Mouse (Mus musculus) C2C12 (cell line): ENCODE measurements around the gene Cfl1. TPM values are rescaled to one million over a fixed set of nuclear protein-coding genes. Genes with fewer than 3 reads are reported as not detected.

Source experiments
- H3K27me3 ChIP-seq: one replicate; pipeline ENCODE4 v1.6.1; 2011; ENCODE audit not compliant: control insufficient read depth, insufficient read depth, insufficient read length
- H3K36me3 ChIP-seq: one replicate; pipeline ENCODE4 v1.6.1; 2011; ENCODE audit not compliant: control insufficient read depth, insufficient read depth
- H3K4me3 ChIP-seq: one replicate; pipeline ENCODE4 v1.5.1; 2011; ENCODE audit warnings: mild to moderate bottlenecking, control low read depth; ENCODE audit not compliant: poor library complexity, insufficient read depth, severe bottlenecking
- H3K79me2 ChIP-seq: one replicate; pipeline ENCODE4 v1.6.1; 2011; ENCODE audit not compliant: control insufficient read depth, insufficient read depth
- H3K79me3 ChIP-seq: one replicate; pipeline ENCODE4 v1.6.1; 2011; ENCODE audit warnings: low read depth, control low read depth
- H3ac ChIP-seq: one replicate; pipeline ENCODE3; 2011; ENCODE audit warnings: low read depth; ENCODE audit not compliant: control insufficient read depth, insufficient read length
- CEBPB ChIP-seq: IDR thresholded peaks from one replicate; pipeline ENCODE4 v1.6.1; 2011; ENCODE audit warnings: low read depth, mild to moderate bottlenecking, control low read depth, moderate library complexity
- CTCF ChIP-seq: IDR thresholded peaks from one replicate; pipeline ENCODE4 v1.5.1; 2011; ENCODE audit not compliant: control insufficient read depth, insufficient read depth, insufficient read length
- FOSL1 ChIP-seq: IDR thresholded peaks from one replicate; pipeline ENCODE4 v1.8.0; 2011; ENCODE audit warnings: mild to moderate bottlenecking, low read length; ENCODE audit not compliant: poor library complexity, insufficient read depth, severe bottlenecking
- MAX ChIP-seq: IDR thresholded peaks from one replicate; pipeline ENCODE4 v1.6.1; 2011; ENCODE audit warnings: mild to moderate bottlenecking, control low read depth
- MYOD1 ChIP-seq: IDR thresholded peaks from one replicate; pipeline ENCODE4 v1.6.1; 2011; ENCODE audit warnings: low read depth; ENCODE audit not compliant: control insufficient read depth, insufficient read length
- MYOG ChIP-seq: IDR thresholded peaks from one replicate; pipeline ENCODE4 v1.6.1; 2011; ENCODE audit not compliant: control insufficient read depth, insufficient read length; ENCODE audit errors: extremely low read depth
- USF1 ChIP-seq: IDR thresholded peaks from one replicate; pipeline ENCODE4 v1.6.1; 2011; ENCODE audit warnings: low read depth, mild to moderate bottlenecking, control low read depth, moderate library complexity
- polyA plus RNA-seq: library from polyadenylated mRNA; unstranded; fragments of >200 nt; fragmentation: generic; extraction: Trizol; gene quantifications from one replicate; pipeline ENCODE4 v1.2.1, GENCODE M21; 2012; ENCODE audit warnings: missing spikeins

The Cfl1 gene
- polyA plus RNA-seq, 1 experiment = 2,315 TPM

GRCm38 (mm10) chr19:5471846-5472245, 18.4 kb upstream of the Cfl1 start:
- Histone ChIP-seq H3K36me3 (peaks cover 11% of the 10 kb centered on the region), H3K79me3 (peaks cover 18% of the 10 kb centered on the region), H3K79me2 (peaks cover 27% of the 10 kb centered on the region), H3K4me3 (no peak overlapping the region), H3ac (no peak overlapping the region), H3K27me3 (no peaks in the 10 kb centered on the region)
- TF ChIP-seq FOSL1 (no peak), MYOG (no peak), CEBPB (no peak), CTCF (no peak), USF1 (no peak), MYOD1 (no peak)

- peaks cover 37% of the 10 kb centered on the region for H3K79me2 ChIP-seq
- H3ac ChIP-seq = no peak overlapping the region
- peaks cover 17% of the 10 kb centered on the region for H3K36me3 ChIP-seq
- TF ChIP-seq MAX (peak; percentile 37), CTCF (no peak), USF1 (no peak), MYOD1 (no peak)
- H3K79me3 ChIP-seq = peaks cover 22% of the 10 kb centered on the region
- H3K27me3 ChIP-seq = no peaks in the 10 kb centered on the region
- peak overlapping the region; percentile 7 for H3K4me3 ChIP-seq
These were observed 17.4 kb upstream of the Cfl1 start for GRCm38 (mm10) chr19:5472857-5473256.

- Histone ChIP-seq H3K36me3 (peaks cover 26% of the 10 kb centered on the region), H3K79me3 (peaks cover 25% of the 10 kb centered on the region), H3K79me2 (peaks cover 45% of the 10 kb centered on the region), H3ac (peak within 1 kb of the TSS; percentile 78), H3K27me3 (no peaks in the 10 kb centered on the region), H3K4me3 (peak within 1 kb of the TSS; percentile 75)
- no peak for TF ChIP-seq CEBPB
- peak; percentile 69 for TF ChIP-seq MAX
- no peak for TF ChIP-seq USF1
- no peak for TF ChIP-seq MYOG
- TF ChIP-seq FOSL1 = no peak
- no peak for TF ChIP-seq MYOD1
These were observed 16.5 kb upstream of the Cfl1 start, which contains the start of gene Efemp2 for GRCm38 (mm10) chr19:5473720-5474119. Efemp2 (plus strand) TSS chr19:5473954.

GRCm38 (mm10) chr19:5474281-5475068, 15.8 kb upstream of the Cfl1 start:
- Histone ChIP-seq H3K27me3 (no peaks in the 10 kb centered on the region), H3ac (peak overlapping the region; percentile 56), H3K79me2 (peaks cover 49% of the 10 kb centered on the region), H3K79me3 (peaks cover 25% of the 10 kb centered on the region), H3K36me3 (peaks cover 34% of the 10 kb centered on the region), H3K4me3 (peak overlapping the region; percentile 75)
- TF ChIP-seq CTCF (peak; percentile 5), MAX (no peak), CEBPB (no peak), MYOG (no peak)

- TF ChIP-seq MYOG (no peak), USF1 (no peak), MYOD1 (no peak)
- H3K79me2 ChIP-seq = peaks cover 49% of the 10 kb centered on the region
- H3K4me3 ChIP-seq = peak overlapping the region; percentile 75
- no peaks in the 10 kb centered on the region for H3K27me3 ChIP-seq
- H3K79me3 ChIP-seq = peaks cover 25% of the 10 kb centered on the region
- H3ac ChIP-seq = peak overlapping the region; percentile 56
- peaks cover 39% of the 10 kb centered on the region for H3K36me3 ChIP-seq
These were observed 15.1 kb upstream of the Cfl1 start for GRCm38 (mm10) chr19:5475069-5475714.

- Histone ChIP-seq H3K79me3 (peaks cover 25% of the 10 kb centered on the region), H3K79me2 (peaks cover 49% of the 10 kb centered on the region), H3K36me3 (peaks cover 57% of the 10 kb centered on the region), H3ac (no peak overlapping the region), H3K27me3 (no peaks in the 10 kb centered on the region), H3K4me3 (no peak overlapping the region)
- peak; percentile 1 for TF ChIP-seq USF1
- no peak for TF ChIP-seq MYOD1
These were observed 13.1 kb upstream of the Cfl1 start for GRCm38 (mm10) chr19:5477004-5477667.
